Mouse (Mus musculus): ENCODE measurements around the gene Zfp771. TPM values are rescaled to one million over a fixed set of nuclear protein-coding genes. Genes with fewer than 3 reads are reported as not detected.

Gene Zfp771
- polyA plus RNA-seq, 1 experiment from 2014 or later: 63.1 TPM

DNA sequence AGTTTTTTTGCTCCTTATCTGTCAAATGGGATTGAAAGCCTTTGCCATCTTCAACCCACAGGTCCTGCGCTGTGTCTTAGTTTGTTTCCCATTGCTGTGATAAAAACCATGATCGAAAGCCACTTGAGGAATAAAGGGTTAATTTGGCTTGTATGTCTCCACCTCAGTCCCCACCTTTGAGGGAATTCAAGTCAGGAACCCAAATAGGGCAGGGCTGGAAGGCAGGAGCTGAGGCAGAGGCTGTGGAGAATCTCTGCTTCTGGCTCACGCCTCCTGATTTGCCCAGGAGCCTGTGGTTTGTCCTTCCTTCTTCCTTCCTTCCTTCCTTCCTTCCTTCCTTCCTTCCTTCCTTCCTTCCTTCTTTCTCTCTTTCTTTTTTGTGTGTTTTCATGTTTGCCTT is 21.0 kb upstream of the Zfp771 start:
- H3K27ac ChIP-seq: no peak overlapping the region
- no peak for ATAC-seq (ENCODE audit: insufficient read depth, low FRiP score, low read depth)
- H3K4me1 ChIP-seq: no peaks in the 10 kb centered on the region
- no peaks in the 10 kb centered on the region for H3K9me3 ChIP-seq
- no peak overlapping the region for H3K4me3 ChIP-seq (replicated peaks)
- H3K4me2 ChIP-seq: no peak overlapping the region
- no peaks in the 10 kb centered on the region for H3K36me3 ChIP-seq
- H3K27me3 ChIP-seq (replicated peaks): no peaks in the 10 kb centered on the region
- 97% methylated on average over 3 of the region's 3 CpGs for WGBS
- H3K9ac ChIP-seq: no peak overlapping the region

DNA sequence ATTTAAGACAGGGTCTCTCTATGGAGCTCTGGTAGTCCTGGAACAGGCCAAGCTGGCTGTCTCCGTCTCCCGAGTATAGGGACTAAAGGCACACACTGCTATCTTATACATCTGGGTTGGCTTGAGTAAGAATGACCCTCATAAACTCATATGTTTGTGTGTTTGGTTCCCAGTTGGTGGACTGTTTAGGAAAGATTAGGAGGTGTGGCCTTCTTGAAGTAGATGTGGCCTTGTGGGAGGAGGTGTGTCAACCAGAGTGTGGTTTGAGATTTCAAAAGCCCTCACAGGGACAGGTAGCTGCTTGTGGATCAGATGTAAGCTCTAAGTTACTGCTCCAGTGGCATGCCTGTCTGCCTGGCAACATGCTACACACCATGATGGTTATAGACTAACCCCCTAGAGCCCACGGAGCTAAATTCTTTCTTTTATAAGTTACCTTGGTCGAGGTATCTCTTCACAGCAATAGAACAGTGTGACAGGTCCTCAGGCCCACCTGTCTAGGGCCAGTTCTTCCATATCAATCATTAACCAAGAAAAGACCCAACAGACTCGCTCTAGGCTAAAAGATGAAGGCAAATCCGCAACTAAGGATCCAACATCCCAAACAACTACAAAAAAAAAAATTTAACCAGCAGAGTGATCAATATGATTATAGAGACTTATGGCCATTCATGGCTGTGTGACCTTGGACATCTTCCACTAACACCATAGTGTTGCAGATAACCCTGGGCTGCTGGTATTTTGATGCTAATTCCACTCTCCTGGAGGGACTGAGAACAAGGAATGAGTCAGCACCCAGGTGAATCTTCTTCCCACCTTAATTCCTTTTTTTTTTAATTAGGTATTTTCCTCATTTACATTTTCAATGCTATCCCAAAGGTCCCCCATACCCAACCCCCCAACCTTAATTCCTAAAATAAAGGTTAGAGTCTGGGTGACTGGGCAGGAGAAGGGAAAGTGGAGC is 20.3 kb upstream of the Zfp771 start:
- H3K4me3 ChIP-seq (replicated peaks): no peak overlapping the region
- peak; percentile 66; the same call in 1 of the 2 replicates for ATAC-seq (ENCODE audit: insufficient read depth, low FRiP score, low read depth)
- WGBS: 79% methylated on average over 6 of the region's 6 CpGs

DNA sequence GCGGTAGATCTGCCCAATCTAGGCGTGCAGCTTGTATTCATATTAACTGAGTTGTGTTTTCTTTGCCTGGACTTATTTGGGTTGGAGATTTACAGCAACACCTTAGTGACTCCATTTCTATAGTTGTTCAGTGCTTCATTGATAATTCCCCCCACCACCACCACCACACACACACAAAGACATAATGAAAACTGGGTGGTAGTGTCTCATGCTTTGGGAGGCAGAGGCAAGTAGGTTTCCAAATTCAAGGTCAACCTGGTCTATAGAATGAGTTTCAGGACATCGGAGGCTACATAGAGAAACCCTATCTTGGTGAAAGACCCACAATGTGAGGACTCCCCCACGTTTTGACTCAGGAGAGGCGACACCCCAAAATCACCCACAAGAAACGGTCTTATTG is 19.5 kb upstream of the Zfp771 start:
- no peaks in the 10 kb centered on the region for H3K4me1 ChIP-seq
- ATAC-seq (ENCODE audit: insufficient read depth, low FRiP score, low read depth): no peak
- no peak overlapping the region for H3K4me2 ChIP-seq
- WGBS: 92% methylated on average over 6 of the region's 6 CpGs
- no peak overlapping the region for H3K27ac ChIP-seq
- no peak overlapping the region for H3K9ac ChIP-seq
- H3K36me3 ChIP-seq: no peaks in the 10 kb centered on the region
- H3K4me3 ChIP-seq (replicated peaks): no peak overlapping the region
- H3K9me3 ChIP-seq: no peaks in the 10 kb centered on the region
- H3K27me3 ChIP-seq (replicated peaks): no peaks in the 10 kb centered on the region

More for the DNA sequence above, 20.3 kb upstream of the Zfp771 start:
- Histone ChIP-seq H3K27me3 (replicated peaks) (no peaks in the 10 kb centered on the region), H3K9ac (no peak overlapping the region), H3K36me3 (no peaks in the 10 kb centered on the region), H3K27ac (no peak overlapping the region), H3K9me3 (no peaks in the 10 kb centered on the region), H3K4me2 (no peak overlapping the region), H3K4me1 (no peaks in the 10 kb centered on the region)

DNA sequence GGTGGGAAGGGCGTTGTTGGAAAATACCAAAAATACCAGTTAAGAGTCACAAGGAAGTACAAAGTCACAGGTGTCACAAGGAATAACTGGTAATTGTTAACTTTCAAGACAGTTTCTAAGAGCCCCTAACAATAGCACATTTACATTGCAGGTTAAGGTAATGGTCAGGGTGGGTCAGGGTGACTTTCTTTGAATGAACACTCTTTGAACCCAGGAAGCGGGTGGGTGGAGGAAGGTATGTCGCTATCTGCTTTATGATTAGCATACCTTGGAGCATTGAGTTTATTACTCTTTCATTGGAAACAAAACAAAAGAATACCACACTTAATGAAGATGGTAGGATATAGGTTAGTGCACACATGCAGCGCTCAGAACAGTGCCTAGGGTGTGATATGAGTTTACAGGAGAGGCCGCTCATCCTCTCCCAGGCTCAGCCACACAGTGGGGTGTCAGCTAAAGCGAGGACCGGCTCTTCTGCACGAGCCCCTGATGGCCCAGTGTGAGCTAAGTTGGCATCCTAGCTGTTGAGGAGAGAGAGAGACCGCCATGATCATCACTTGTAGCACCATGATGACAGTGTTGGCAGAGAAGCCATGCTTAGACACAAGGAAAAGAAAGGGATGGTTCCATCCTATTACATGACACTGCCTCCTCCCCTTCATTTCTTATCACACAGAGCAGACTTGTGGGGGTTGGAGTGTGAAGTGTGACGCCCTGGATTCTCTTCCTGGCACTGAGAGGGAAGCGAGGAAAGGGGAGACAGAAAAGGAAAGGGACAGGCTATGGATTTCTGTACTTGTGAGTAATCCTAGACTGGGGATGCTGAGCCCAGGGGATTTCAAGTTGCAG is 18.7 kb upstream of the Zfp771 start:
- 77% methylated on average over 11 of the region's 11 CpGs for WGBS
- H3K27ac ChIP-seq: 0 out of 2 replicates have a peak overlapping the region, but pooled peaks have one; percentile 7
- H3K36me3 ChIP-seq: no peaks in the 10 kb centered on the region
- no peaks in the 10 kb centered on the region for H3K27me3 ChIP-seq (replicated peaks)
- no peak overlapping the region for H3K4me2 ChIP-seq
- H3K4me1 ChIP-seq: peaks cover 3% of the 10 kb centered on the region; the same call in 1 of the 2 replicates
- no peak overlapping the region for H3K9ac ChIP-seq
- peak; percentile 75; the same call in 1 of the 2 replicates for ATAC-seq (ENCODE audit: insufficient read depth, low FRiP score, low read depth)
- H3K9me3 ChIP-seq: no peaks in the 10 kb centered on the region
- no peak overlapping the region for H3K4me3 ChIP-seq (replicated peaks)

DNA sequence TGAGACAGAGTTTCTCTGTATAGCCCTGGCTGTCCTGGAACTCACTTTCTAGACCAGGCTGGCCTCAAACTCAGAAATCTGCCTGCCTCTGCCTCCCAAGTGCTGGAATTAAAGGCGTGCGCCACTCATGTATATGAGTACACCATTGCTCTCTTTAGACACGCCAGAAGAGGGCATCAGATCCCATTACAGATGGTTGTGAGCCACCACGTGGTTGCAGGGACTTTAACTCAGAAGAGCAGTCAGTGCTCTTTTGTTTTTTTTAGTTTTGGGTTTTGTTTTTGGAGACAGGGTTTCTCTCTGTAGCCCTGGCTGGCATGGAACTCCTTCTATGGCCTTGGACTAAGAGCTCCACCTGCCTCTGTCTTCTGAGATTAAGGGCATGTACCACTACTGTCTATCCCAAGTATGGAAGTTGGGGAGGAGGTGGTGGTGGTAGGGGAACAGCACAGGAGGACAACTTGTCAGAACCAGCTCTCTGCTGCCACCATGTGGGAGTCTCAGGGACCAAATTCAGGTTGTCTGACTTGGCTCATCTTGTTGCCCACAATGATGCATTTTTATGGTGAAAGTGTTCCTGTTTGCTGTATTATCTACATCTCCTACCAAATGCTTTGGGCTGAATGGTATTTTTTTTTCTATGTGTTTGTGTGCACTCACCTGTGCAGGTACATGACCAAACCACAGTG is 15.3 kb upstream of the Zfp771 start:
- WGBS: 68% methylated on average over 4 of the region's 4 CpGs
- no peak overlapping the region for H3K9ac ChIP-seq
- no peak overlapping the region for H3K4me2 ChIP-seq
- no peaks in the 10 kb centered on the region for H3K36me3 ChIP-seq
- H3K27ac ChIP-seq: no peak overlapping the region
- no peaks in the 10 kb centered on the region for H3K9me3 ChIP-seq
- peaks cover 11% of the 10 kb centered on the region for H3K4me1 ChIP-seq
- ATAC-seq (ENCODE audit: insufficient read depth, low FRiP score, low read depth): peak; percentile 13; the same call in 1 of the 2 replicates
- no peak overlapping the region for H3K4me3 ChIP-seq (replicated peaks)
- no peaks in the 10 kb centered on the region for H3K27me3 ChIP-seq (replicated peaks)

DNA sequence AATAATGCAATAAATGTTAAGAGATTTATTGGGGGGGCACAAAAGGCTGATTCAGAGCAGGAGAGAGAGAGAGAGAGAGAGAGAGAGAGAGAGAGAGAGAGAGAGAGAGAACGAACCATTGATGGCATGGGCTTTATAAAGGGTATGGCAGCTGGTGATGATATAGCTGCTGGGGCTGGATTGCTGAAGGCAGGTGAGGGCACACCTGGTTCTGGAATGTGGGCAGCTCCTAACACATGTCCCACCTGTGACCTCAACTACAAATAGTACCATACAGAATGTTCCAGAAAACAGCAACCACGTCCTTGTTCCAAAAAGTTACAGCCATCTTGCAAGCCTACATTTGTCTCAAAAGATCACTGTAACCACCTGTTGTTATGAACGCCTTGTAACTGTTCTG is 12.7 kb upstream of the Zfp771 start:
- Histone ChIP-seq H3K4me3 (replicated peaks) (peak overlapping the region; percentile 80), H3K36me3 (peaks cover 15% of the 10 kb centered on the region), H3K9me3 (no peaks in the 10 kb centered on the region), H3K27ac (peak overlapping the region; percentile 98; the same call in 1 of the 2 replicates), H3K4me1 (peaks cover 15% of the 10 kb centered on the region), H3K9ac (no peak overlapping the region), H3K4me2 (peak overlapping the region; percentile 53), H3K27me3 (replicated peaks) (no peaks in the 10 kb centered on the region)
- ATAC-seq (ENCODE audit: insufficient read depth, low FRiP score, low read depth): no peak
- 46% methylated on average over 3 of the region's 3 CpGs for WGBS

DNA sequence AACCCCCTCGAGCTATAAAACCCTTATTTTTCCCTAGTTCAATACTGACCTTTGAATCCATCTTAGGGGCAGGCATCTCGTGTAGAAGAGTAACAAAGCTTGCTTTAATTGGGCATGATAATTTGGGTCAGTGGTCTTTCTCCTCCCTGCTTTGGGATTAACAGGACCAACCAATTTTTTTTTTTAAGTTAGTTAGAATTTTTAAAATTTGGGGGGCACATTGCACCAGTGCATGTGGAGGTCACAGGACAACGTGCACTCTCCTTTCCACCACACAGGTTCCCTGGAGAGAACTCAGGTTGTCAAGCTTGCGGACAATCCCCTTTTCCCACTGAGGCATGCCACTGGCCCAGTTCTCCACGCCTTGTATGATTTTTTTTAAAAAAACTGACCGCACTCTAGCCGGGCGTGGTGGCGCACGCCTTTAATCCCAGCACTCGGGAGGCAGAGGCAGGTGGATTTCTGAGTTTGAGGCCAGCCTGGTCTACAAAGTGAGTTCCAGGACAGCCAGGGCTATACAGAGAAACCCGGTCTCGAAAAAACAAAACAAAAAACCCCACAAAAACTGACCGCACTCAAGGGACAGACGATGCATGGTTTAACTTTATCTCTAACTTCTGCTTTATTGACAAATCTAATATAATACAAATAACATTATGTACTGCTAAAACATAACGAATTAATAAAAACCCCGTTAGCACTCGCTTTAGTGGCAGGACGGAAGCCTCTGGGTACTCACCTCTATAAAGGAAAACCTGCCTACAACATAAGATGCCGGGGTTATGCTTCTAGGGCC is 12.1 kb upstream of the Zfp771 start:
- no peaks in the 10 kb centered on the region for H3K9me3 ChIP-seq
- H3K4me2 ChIP-seq: peak overlapping the region; percentile 53
- peaks cover 21% of the 10 kb centered on the region for H3K36me3 ChIP-seq
- H3K9ac ChIP-seq: peak overlapping the region; percentile 80; the same call in 1 of the 2 replicates
- peak overlapping the region; percentile 98 for H3K27ac ChIP-seq
- H3K4me3 ChIP-seq (replicated peaks): peak overlapping the region; percentile 80
- no peak for ATAC-seq (ENCODE audit: insufficient read depth, low FRiP score, low read depth)
- no peaks in the 10 kb centered on the region for H3K27me3 ChIP-seq (replicated peaks)
- peaks cover 15% of the 10 kb centered on the region for H3K4me1 ChIP-seq
- WGBS: 4% methylated on average over 20 of the region's 20 CpGs

DNA sequence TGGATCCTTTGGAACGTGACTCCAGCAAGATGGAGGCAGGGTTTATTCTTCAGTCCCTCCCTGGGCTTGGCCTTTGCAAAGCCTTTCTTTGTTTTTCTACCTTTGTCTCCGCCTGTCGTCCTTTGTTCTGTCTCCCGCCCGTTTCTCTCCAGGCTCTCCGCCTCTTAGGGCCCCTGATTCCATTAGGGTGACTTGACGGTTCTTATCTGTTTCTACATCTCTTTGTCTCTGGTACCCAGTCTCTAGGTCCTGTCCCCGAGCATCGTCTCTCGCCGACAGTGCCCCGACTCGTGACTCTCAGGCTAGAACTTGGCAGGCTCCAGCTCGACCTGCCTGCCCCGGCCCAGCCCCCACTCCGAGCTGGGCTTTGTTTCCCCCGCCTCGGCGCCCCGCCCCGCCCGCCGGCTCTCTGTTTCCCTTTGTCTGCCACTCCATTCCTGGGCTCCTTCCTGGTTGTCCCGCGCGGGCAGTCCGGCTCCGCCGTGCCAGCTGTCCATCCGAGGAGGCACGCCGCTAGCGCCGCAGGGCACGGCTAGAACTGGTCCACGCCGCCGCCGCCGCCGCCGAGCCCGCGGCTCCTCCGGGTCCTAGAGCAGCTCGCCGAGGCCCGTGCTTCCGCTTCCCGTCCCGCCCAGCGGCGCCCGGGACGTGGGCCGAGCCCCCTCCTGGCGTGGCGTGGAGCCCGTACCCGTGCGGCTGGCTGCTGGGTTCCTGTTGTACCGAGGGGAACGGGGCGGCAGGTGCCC is 11.3 kb upstream of the Zfp771 start, which contains the start of the genes Zfp553 and Sept1:
TSS of gene Zfp553 (plus strand) at position 440 of the 746 bp plus-strand sequence.
TSS of gene Sept1 (minus strand) at position 509 of the 746 bp plus-strand sequence.
- peak within 1 kb of the TSS; percentile 98 for H3K27ac ChIP-seq
- peak within 1 kb of the TSS; percentile 53 for H3K4me2 ChIP-seq
- under 1% methylated on average over 63 of the region's 64 CpGs for WGBS
- H3K27me3 ChIP-seq (replicated peaks): no peaks in the 10 kb centered on the region
- peaks cover 28% of the 10 kb centered on the region for H3K36me3 ChIP-seq
- H3K9ac ChIP-seq: peak within 1 kb of the TSS; percentile 80
- H3K4me1 ChIP-seq: peaks cover 15% of the 10 kb centered on the region
- no peaks in the 10 kb centered on the region for H3K9me3 ChIP-seq
- ATAC-seq (ENCODE audit: insufficient read depth, low FRiP score, low read depth): peak; percentile 91
- H3K4me3 ChIP-seq (replicated peaks): peak within 1 kb of the TSS; percentile 80

DNA sequence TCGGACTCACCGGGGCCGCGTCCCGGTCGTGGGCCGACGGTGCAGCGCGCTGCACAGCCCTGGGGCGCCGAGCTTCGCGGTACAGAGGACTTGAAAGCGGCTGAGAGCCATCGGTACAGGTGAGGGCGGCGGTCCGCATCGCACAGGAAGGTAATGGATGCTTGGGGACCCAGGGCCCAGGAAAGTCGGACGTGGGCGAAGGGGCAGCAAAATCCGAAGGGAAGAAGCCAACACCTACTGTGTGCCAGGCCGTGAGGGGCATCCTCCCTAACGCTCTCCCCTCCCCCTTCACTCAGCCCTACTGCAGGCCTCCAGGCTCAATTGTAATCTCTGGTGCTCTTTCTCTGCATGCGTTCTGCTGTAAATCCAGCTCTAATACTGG is 10.7 kb upstream of the Zfp771 start:
- Histone ChIP-seq H3K36me3 (peaks cover 33% of the 10 kb centered on the region), H3K9me3 (no peaks in the 10 kb centered on the region), H3K4me1 (peaks cover 15% of the 10 kb centered on the region), H3K9ac (peak overlapping the region; percentile 80), H3K4me3 (replicated peaks) (peak overlapping the region; percentile 80), H3K27me3 (replicated peaks) (no peaks in the 10 kb centered on the region), H3K4me2 (peak overlapping the region; percentile 53), H3K27ac (peak overlapping the region; percentile 98)
- ATAC-seq (ENCODE audit: insufficient read depth, low FRiP score, low read depth): peak; percentile 56
- WGBS: 0% methylated on average over 27 of the region's 27 CpGs

DNA sequence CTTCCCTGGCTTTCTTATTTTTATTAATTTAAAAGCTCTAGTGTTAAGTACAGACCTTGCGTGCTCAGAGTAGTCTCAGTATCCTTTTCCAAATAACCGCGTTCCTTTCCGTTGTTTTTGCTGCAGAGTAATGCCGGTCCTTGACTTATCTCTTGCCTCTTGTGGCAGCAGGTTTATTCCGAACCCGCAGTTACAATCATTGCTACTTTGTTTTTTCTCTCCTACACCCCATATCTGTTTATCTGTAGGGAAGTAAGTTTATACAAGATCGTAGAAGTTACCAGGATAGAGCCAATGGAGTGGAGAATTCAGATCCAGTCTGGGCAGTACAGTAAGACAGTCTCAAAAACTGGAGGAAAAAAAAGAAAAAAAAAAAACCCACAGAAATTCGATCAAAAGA is 10.3 kb upstream of the Zfp771 start:
- Histone ChIP-seq H3K9ac (peak overlapping the region; percentile 80; the same call in 1 of the 2 replicates), H3K27ac (peak overlapping the region; percentile 98), H3K27me3 (replicated peaks) (no peaks in the 10 kb centered on the region), H3K9me3 (no peaks in the 10 kb centered on the region), H3K4me1 (peaks cover 15% of the 10 kb centered on the region), H3K36me3 (peaks cover 37% of the 10 kb centered on the region), H3K4me2 (peak overlapping the region; percentile 53), H3K4me3 (replicated peaks) (peak overlapping the region; percentile 80)
- ATAC-seq (ENCODE audit: insufficient read depth, low FRiP score, low read depth): no peak
- WGBS: 2% methylated on average over 9 of the region's 9 CpGs
